Mouse (Mus musculus): ENCODE measurements at regions not wholly inside any gene's neighbourhood (a gene's known extent, or its start where the extent isn't known, plus 50 kb on each side); places are given as distances from the start of the nearest gene placed in this dataset.

- ATAC-seq (ENCODE audit: low FRiP score, low TSS enrichment) = no peak
- Histone ChIP-seq H3K9ac (ENCODE audit: low read length) (no peak overlapping the region), H3K4me1 (replicated peaks; ENCODE audit: control insufficient read depth, insufficient read depth) (no peaks in the 10 kb centered on the region), H3K9me3 (ENCODE audit: control insufficient read depth, low read length) (no peaks in the 10 kb centered on the region), H3K27me3 (ENCODE audit: control insufficient read depth, insufficient read depth, low read length) (peaks cover 3% of the 10 kb centered on the region; the same call in 1 of the 2 replicates), H3K4me2 (replicated peaks; ENCODE audit: low read depth) (no peak overlapping the region), H3K27ac (replicated peaks) (no peak overlapping the region), H3K36me3 (ENCODE audit: control insufficient read depth, insufficient read depth, low read length) (no peaks in the 10 kb centered on the region), H3K4me3 (ENCODE audit: low read depth, low read length) (no peak overlapping the region)
- no peak for DNase-seq (ENCODE audit: low spot score)
- TF ChIP-seq CTCF (IDR thresholded peaks at IDR 0.05; ENCODE audit: low read depth) (no peak), EP300 (optimal IDR thresholded peaks at IDR 0.05) (no peak)
- 86% methylated on average over 11 of the region's 11 CpGs for WGBS
These were observed 240.6 kb downstream of the Cdh26 start for GRCm38 (mm10) chr2:178670952-178671351.

GRCm38 (mm10) chr2:178673621-178674020, 243.3 kb downstream of the Cdh26 start:
- no peaks in the 10 kb centered on the region for H3K9me3 ChIP-seq (ENCODE audit: control insufficient read depth, low read length)
- H3K4me3 ChIP-seq (ENCODE audit: low read depth, low read length) = no peak overlapping the region
- no peak overlapping the region for H3K9ac ChIP-seq (ENCODE audit: low read length)
- TF ChIP-seq EP300 (optimal IDR thresholded peaks at IDR 0.05) (no peak), CTCF (IDR thresholded peaks at IDR 0.05; ENCODE audit: low read depth) (no peak)
- H3K27me3 ChIP-seq (ENCODE audit: control insufficient read depth, insufficient read depth, low read length) = no peaks in the 10 kb centered on the region; the same call in 1 of the 2 replicates
- H3K36me3 ChIP-seq (ENCODE audit: control insufficient read depth, insufficient read depth, low read length) = no peaks in the 10 kb centered on the region
- no peak for ATAC-seq (ENCODE audit: low FRiP score, low TSS enrichment)
- no peak overlapping the region for H3K27ac ChIP-seq (replicated peaks)
- H3K4me1 ChIP-seq (replicated peaks; ENCODE audit: control insufficient read depth, insufficient read depth) = no peaks in the 10 kb centered on the region
- WGBS = 66% methylated on average over 4 of the region's 4 CpGs
- no peak overlapping the region for H3K4me2 ChIP-seq (replicated peaks; ENCODE audit: low read depth)
- DNase-seq (ENCODE audit: low spot score) = no peak

GRCm38 (mm10) chr2:178674621-178675020, 244.3 kb downstream of the Cdh26 start:
- Histone ChIP-seq H3K4me2 (replicated peaks; ENCODE audit: low read depth) (no peak overlapping the region), H3K9me3 (ENCODE audit: control insufficient read depth, low read length) (no peaks in the 10 kb centered on the region), H3K9ac (ENCODE audit: low read length) (no peak overlapping the region), H3K27me3 (ENCODE audit: control insufficient read depth, insufficient read depth, low read length) (no peaks in the 10 kb centered on the region; the same call in 1 of the 2 replicates), H3K27ac (replicated peaks) (no peak overlapping the region), H3K4me1 (replicated peaks; ENCODE audit: control insufficient read depth, insufficient read depth) (no peaks in the 10 kb centered on the region), H3K4me3 (ENCODE audit: low read depth, low read length) (no peak overlapping the region), H3K36me3 (ENCODE audit: control insufficient read depth, insufficient read depth, low read length) (no peaks in the 10 kb centered on the region)
- TF ChIP-seq CTCF (IDR thresholded peaks at IDR 0.05; ENCODE audit: low read depth) (no peak), EP300 (optimal IDR thresholded peaks at IDR 0.05) (no peak)
- 53% methylated on average over 4 of the region's 4 CpGs for WGBS
- ATAC-seq (ENCODE audit: low FRiP score, low TSS enrichment) = no peak
- no peak for DNase-seq (ENCODE audit: low spot score)

- ATAC-seq (ENCODE audit: low FRiP score, low TSS enrichment) (no peak), DNase-seq (ENCODE audit: low spot score) (no peak)
- no peaks in the 10 kb centered on the region for H3K9me3 ChIP-seq (ENCODE audit: control insufficient read depth, low read length)
- 88% methylated on average over 10 of the region's 10 CpGs for WGBS
- H3K9ac ChIP-seq (ENCODE audit: low read length) = no peak overlapping the region
- no peak overlapping the region for H3K4me3 ChIP-seq (ENCODE audit: low read depth, low read length)
- H3K36me3 ChIP-seq (ENCODE audit: control insufficient read depth, insufficient read depth, low read length) = no peaks in the 10 kb centered on the region
- no peak overlapping the region for H3K4me2 ChIP-seq (replicated peaks; ENCODE audit: low read depth)
- TF ChIP-seq EP300 (optimal IDR thresholded peaks at IDR 0.05) (no peak), CTCF (IDR thresholded peaks at IDR 0.05; ENCODE audit: low read depth) (no peak)
- H3K27me3 ChIP-seq (ENCODE audit: control insufficient read depth, insufficient read depth, low read length) = no peaks in the 10 kb centered on the region
- H3K27ac ChIP-seq (replicated peaks) = no peak overlapping the region
- no peaks in the 10 kb centered on the region for H3K4me1 ChIP-seq (replicated peaks; ENCODE audit: control insufficient read depth, insufficient read depth)
These were observed 246.6 kb downstream of the Cdh26 start for GRCm38 (mm10) chr2:178676970-178677369.

GRCm38 (mm10) chr2:178680368-178680767, 250.0 kb downstream of the Cdh26 start:
- no peaks in the 10 kb centered on the region for H3K4me1 ChIP-seq (replicated peaks; ENCODE audit: control insufficient read depth, insufficient read depth)
- no peak overlapping the region for H3K9ac ChIP-seq (ENCODE audit: low read length)
- H3K9me3 ChIP-seq (ENCODE audit: control insufficient read depth, low read length) = no peaks in the 10 kb centered on the region
- ATAC-seq (ENCODE audit: low FRiP score, low TSS enrichment) (no peak), DNase-seq (ENCODE audit: low spot score) (no peak)
- TF ChIP-seq CTCF (IDR thresholded peaks at IDR 0.05; ENCODE audit: low read depth) = no peak
- TF ChIP-seq EP300 (optimal IDR thresholded peaks at IDR 0.05) = no peak
- no peak overlapping the region for H3K4me2 ChIP-seq (replicated peaks; ENCODE audit: low read depth)
- H3K27me3 ChIP-seq (ENCODE audit: control insufficient read depth, insufficient read depth, low read length) = no peaks in the 10 kb centered on the region
- no peak overlapping the region for H3K4me3 ChIP-seq (ENCODE audit: low read depth, low read length)
- no peak overlapping the region for H3K27ac ChIP-seq (replicated peaks)
- WGBS = 73% methylated on average over 3 of the region's 3 CpGs
- no peaks in the 10 kb centered on the region for H3K36me3 ChIP-seq (ENCODE audit: control insufficient read depth, insufficient read depth, low read length)

- ATAC-seq (ENCODE audit: low FRiP score, low TSS enrichment) (no peak), DNase-seq (ENCODE audit: low spot score) (no peak)
- Histone ChIP-seq H3K4me3 (ENCODE audit: low read depth, low read length) (no peak overlapping the region), H3K27me3 (ENCODE audit: control insufficient read depth, insufficient read depth, low read length) (no peaks in the 10 kb centered on the region), H3K4me2 (replicated peaks; ENCODE audit: low read depth) (no peak overlapping the region), H3K9me3 (ENCODE audit: control insufficient read depth, low read length) (no peaks in the 10 kb centered on the region), H3K9ac (ENCODE audit: low read length) (no peak overlapping the region), H3K36me3 (ENCODE audit: control insufficient read depth, insufficient read depth, low read length) (no peaks in the 10 kb centered on the region), H3K4me1 (replicated peaks; ENCODE audit: control insufficient read depth, insufficient read depth) (no peaks in the 10 kb centered on the region), H3K27ac (replicated peaks) (no peak overlapping the region)
- 60% methylated on average over 9 of the region's 9 CpGs for WGBS
- TF ChIP-seq EP300 (optimal IDR thresholded peaks at IDR 0.05) (no peak), CTCF (IDR thresholded peaks at IDR 0.05; ENCODE audit: low read depth) (no peak)
These were observed 254.0 kb downstream of the Cdh26 start for GRCm38 (mm10) chr2:178684026-178684958.
